Mouse (Mus musculus) embryonic fibroblast, embryonic 13.5 days (primary cell): ENCODE measurements at regions not wholly inside any gene's neighbourhood (a gene's known extent, or its start where the extent isn't known, plus 50 kb on each side); places are given as distances from the start of the nearest gene placed in this dataset.

ENCODE experiments used
- H3K27ac ChIP-seq: 2 replicates; pipeline ENCODE4 v1.5.1; 2012; ENCODE audit warnings: low read length, control low read depth, inconsistent platforms; ENCODE audit not compliant: insufficient read depth
- H3K4me1 ChIP-seq: 2 replicates; pipeline ENCODE4 v1.6.1; 2011; ENCODE audit warnings: low read length; ENCODE audit not compliant: control insufficient read depth, insufficient read depth
- H3K4me3 ChIP-seq: 2 replicates; pipeline ENCODE4 v1.5.1; 2011; ENCODE audit warnings: mild to moderate bottlenecking, control low read depth, low read length; ENCODE audit not compliant: insufficient read depth
- CTCF ChIP-seq: IDR thresholded peaks from 2 replicates; pipeline ENCODE4 v1.5.1; 2011; ENCODE audit warnings: mild to moderate bottlenecking, control low read depth, low read length, moderate library complexity, borderline replicate concordance; ENCODE audit not compliant: insufficient read depth
- POLR2A ChIP-seq: IDR thresholded peaks from 2 replicates; pipeline ENCODE4 v1.6.1; 2011; ENCODE audit warnings: low read depth, mild to moderate bottlenecking, control low read depth, low read length, moderate library complexity

DNA sequence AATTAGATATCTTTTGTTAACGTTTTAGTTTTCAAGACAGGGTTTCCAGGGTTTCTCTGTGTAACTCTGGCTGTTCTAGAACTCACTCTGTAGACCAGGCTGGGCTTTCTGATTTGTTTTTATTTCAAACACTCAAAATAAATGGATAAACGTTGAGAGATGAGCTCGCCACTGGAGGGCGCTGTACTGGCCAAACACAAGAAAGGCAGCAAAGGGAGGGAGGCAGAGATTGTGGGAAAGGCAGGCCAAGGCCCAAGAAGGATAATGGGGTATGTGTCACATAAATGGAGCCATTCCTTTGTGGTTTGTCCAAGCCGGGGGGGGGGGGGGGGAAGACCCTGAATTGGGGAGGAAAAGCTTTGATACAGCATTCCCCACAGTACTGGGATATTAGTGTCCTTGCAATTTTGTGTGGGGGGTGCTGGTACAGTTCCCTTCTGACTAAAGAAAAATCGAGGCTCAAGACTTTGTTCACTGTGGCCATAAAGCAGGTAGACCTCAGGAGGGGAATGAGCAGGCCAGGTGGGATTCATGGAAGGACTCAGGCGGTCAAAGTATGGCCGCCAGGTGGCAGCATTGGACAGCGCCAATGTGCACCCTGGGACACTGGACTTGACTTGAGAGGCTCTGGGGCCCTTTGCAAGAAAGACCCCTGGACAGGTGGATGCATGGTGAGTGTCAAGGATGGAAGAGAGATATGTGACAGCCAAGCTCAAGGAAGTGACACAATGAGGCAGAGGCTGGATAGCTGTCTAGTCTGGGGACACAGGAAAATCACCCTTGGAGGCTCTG is 69.7 kb upstream of the Col1a1 start:
- no peak for TF ChIP-seq POLR2A
- TF ChIP-seq CTCF = peak; percentile 84
- no peak overlapping the region for H3K4me3 ChIP-seq
- no peaks in the 10 kb centered on the region for H3K4me1 ChIP-seq
- H3K27ac ChIP-seq = no peak overlapping the region

DNA sequence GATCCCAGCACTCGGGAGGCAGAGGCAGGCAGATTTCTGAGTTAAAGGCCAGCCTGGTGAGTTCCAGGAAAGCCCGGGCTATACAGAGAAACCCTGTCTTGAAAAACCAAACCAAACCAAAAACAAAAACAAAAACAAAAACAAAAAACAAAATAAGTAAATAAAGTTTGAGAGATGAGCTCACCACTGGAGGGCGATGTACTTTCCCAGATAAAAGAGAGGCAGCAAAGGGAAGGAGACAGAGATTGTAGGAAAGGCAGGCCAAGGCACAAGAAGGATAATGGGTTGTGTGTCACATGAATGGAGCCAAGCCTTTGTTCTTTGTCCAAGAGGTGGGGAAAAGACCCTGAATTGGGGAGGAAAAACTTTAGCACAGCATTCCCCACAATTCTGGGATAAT is 67.6 kb upstream of the Tmem92 start:
- H3K4me1 ChIP-seq = no peaks in the 10 kb centered on the region
- no peak for TF ChIP-seq POLR2A
- no peak for TF ChIP-seq CTCF
- H3K4me3 ChIP-seq = no peak overlapping the region
- no peak overlapping the region for H3K27ac ChIP-seq

DNA sequence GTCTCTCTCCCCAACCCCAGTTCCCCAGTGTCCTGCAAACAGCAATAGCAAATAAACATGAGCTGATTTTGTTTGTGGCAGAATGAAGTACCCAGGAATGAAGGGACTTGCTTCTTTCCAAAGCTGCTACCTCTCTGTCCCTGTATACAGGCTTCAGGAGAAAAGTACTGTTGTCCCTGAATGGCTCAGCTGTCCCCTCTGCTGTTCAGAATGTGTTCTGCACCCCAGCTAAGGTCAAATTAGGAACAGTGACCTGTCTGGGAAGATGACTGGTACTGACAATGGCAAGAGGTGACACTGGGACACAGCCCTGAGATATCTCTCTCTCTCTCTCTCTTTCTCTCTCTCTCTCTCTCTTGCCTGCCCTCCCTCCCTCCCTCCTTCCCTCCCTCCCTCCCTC is 56.6 kb upstream of the Tmem92 start:
- no peak for TF ChIP-seq POLR2A
- no peak for TF ChIP-seq CTCF
- no peak overlapping the region for H3K4me3 ChIP-seq
- no peak overlapping the region for H3K27ac ChIP-seq
- no peaks in the 10 kb centered on the region for H3K4me1 ChIP-seq

DNA sequence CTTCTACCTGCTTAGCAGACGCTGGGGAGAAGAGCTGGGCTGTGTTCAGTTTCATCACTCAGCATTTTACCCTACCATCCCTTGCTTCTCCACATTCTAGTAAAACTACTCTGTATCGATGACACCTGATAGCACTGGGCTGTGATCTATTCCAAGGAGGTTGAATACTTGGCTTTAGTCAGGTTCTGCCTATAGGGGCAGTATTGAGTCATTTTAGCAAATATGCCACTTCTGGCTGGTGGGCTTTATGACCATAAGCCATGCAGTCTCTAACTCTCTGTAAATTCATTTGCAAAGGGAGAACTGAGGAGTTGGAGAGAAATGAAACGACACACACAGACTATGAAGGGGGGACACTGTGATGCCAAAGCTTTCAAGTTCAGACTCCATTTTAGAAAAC is 55.6 kb upstream of the Tmem92 start:
- Histone ChIP-seq H3K4me1 (no peaks in the 10 kb centered on the region), H3K4me3 (no peak overlapping the region), H3K27ac (no peak overlapping the region)
- TF ChIP-seq POLR2A = no peak
- TF ChIP-seq CTCF = no peak

DNA sequence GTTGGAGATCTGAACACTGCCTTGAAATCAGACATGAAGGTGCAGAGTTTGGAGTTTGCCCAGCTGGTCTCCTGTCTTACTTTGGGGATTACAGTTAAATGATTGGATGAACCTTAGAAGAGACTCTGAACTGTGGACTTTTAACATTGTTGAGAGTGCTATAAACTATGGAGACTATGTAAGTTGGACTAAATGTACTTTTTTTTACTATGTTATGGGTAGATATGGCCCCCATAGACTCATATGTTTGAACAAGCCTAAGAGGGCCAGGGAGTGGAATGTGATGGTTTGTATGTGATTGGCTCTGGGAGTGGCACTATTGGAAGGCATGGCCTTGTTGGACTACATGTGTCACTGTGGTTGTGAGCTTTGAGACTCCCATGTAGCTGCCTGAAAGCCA is 53.8 kb upstream of the Tmem92 start:
- TF ChIP-seq POLR2A (no peak), CTCF (no peak)
- no peaks in the 10 kb centered on the region for H3K4me1 ChIP-seq
- H3K4me3 ChIP-seq = no peak overlapping the region
- no peak overlapping the region for H3K27ac ChIP-seq

DNA sequence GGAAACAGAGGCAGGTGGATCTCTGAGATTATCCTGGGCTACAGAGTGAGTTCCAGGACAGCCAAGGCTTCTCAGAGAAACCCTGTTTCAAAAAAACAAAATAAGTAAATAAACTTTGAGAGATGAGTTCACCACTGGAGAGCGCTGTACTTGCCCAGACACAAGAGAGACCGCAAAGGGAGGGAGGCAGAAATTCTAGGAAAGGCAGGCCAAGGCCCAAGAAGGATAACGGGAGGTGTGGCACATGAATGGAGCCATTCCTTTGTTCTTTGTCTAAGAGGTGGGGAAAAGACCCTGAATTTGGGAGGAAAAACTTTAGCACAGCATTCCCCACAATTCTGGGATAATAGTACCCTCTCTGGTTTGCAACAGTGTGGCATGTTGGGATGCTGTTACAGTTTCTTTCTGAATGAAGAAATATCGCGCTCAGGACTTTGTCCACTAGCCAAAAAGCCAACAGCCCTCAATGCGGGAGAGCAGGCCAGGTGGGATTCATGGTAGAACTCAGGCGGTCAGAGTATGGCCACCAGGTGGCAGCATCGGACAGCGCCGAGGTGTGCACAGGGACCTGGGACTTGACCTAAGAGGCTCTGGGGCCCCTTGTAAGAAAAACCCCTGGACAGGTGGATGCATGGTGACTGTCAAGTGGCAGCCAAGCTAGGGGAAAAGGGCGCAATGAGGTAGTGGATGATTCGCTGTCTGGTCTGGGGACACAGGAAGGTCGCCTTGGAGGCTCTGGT is 49.9 kb upstream of the Tmem92 start:
- Histone ChIP-seq H3K4me1 (no peaks in the 10 kb centered on the region), H3K27ac (no peak overlapping the region), H3K4me3 (no peak overlapping the region)
- TF ChIP-seq CTCF (peak; percentile 90), POLR2A (no peak)
